Mouse (Mus musculus) layer of hippocampus, adult 11-12 months (tissue): ENCODE data around the gene Cybrd1.
A peak's percentile ranks its signal among the peaks of the same experiment; 100 is the strongest.

Experiments used
- DNase-seq: peaks from one replicate; pipeline ENCODE4 v3.0.0; 2022; ENCODE audit warnings: low spot score

The Cybrd1 gene

DNA sequence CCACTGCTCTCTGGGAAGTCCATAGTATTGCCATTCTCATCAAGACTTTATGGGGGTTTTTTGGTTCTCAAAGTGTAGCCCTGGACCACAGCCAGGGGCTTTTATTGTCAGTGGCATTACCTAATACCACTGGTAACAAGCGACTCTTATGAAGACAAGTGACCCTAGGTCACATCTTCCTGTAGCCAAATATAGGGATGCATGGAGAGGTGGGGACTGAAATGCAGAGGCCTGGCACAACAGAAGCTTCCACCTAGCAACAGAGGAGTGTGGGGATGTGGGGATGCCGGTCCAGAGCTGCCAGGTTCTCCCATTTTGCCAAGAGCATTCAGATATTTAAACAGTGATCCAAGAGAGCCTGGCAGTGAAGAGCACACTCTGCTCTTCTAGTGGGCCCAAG lies 5.9 kb downstream of the Cybrd1 start:
- no peak for DNase-seq

- no peak for DNase-seq
Observed at GRCm38 (mm10) chr2:71127779-71128534, 10.2 kb downstream of the Cybrd1 start.

DNA sequence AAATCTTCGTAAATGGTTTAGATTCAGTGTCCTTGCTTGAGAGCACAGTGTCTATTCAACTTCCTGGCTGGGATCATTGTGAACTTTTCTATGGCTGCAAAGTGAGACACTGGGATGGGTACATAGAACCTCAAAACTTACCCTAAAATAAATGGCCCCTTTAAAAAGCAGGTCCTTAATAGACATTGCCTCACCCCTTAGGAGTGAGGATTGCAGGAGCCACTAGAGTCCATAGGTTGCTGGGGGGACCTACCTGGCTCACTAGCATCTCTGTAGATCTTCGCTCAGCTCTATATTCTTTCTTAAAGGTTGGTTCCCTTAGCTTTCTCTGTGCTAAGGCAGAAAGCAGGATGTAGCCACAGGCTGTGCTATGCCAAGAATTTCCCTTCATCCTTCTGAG lies 12.6 kb downstream of the Cybrd1 start:
- no peak for DNase-seq

DNA sequence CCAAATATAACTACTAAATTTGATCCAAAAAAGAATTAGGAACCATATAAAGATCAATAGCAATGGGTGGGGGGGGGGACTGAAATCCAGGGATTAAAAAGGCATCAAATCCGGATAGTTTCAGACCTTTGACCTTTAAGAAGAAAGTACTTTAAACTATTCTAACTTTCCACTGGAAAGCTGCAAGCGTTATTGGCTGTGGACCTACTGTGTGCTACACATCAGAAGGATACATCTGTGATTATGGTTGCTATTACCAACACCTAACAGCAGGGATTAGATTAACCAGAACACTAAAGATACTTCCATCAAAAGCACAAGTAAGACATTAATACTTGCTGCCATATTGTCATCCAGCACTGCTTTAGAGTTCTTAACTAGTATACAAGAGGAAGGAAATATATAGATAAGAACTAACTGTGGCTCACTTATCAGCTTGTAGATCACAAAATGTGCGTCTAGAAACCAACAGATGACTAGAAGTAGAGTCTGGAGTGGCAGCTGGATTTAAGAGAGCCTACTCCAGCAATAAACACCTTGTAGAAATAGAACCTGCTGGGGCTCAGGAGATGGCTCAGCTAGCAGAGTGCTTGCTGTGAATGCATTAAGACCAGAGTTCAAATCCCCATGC lies 14.3 kb downstream of the Cybrd1 start:
- no peak for DNase-seq

- DNase-seq: no peak
Observed at GRCm38 (mm10) chr2:71134041-71134505, 16.4 kb downstream of the Cybrd1 start.

DNA sequence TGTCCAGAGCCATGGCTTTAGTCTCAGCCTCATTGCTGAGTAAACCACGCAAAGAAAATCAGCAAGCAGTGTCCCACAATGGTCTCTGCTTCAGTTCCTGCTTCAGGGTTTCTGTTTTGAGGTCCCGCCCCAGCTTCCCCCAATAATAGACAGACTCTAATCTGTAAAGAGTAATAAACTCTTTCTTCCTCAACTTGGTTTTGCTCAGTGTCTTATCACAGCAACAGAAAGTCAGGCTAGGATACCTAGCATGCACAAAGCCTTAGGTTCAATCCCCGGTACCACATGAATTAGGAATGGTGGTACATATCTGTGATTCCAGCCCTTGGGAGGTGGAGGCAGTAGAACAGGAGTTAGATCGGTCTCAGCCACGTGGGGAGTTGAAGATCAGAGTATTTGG lies 17.1 kb downstream of the Cybrd1 start:
- no peak for DNase-seq

DNA sequence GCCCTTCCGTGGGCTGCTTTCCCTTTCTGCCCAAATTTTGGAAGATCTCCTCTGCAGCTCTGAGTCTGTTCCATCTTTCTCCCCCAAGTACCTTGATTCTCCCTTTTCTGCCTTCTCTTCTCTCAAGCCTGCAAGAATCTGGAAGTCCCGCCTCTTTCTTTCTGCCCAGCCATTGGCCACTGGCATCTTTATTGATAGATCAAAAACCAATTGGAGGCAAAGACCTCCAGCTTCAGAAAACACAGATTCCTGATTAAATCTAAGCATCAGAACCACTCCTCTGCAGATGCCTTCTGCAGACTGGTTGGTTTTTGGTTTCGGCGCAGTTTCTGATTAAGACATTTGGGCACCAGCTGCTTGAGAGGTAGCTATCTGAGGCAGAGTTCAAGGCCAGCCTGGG lies 22.9 kb downstream of the Cybrd1 start:
- DNase-seq: no peak

- no peak for DNase-seq
Observed at GRCm38 (mm10) chr2:71142410-71142809, 24.7 kb downstream of the Cybrd1 start.

DNA sequence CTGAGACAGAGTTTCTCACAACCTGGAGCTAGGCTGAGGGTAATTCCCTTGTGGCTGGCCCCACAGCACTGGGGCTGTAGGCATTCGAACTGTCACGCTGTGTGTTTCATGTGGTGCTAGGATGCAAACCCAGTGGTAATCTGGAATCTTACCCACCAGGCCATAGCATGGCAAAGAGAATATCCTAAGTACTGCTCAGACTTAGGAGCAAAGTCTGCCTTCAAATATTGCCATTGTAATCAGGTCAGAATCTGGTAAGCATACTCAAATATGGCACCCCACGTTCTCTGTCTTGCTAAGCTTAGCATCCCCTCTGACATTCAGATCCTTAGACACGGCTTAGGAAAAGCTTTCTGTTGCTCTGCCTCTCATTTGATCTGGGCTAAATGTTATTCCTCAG lies 28.1 kb downstream of the Cybrd1 start:
- no peak for DNase-seq

- no peak for DNase-seq
Observed at GRCm38 (mm10) chr2:71146266-71146665, 28.5 kb downstream of the Cybrd1 start.

DNA sequence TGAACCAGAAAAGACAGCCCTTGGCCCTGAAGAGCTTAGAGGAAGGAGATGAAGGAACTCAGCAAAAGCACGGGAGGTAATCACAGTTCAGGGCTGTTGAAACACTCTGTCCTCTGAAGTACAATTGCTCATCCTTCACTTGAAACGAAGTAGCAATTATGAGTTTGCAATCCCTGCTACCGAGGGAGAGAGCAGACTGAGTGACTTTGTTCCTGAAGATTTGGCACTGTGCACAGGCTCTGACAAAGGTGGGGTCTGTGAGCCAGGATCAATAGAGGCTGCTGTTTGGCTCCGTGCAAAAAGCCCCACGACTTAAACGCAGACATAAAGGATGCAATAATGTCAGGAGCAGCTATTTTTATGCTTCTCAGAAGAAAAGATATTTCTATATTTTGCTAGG lies 30.1 kb downstream of the Cybrd1 start:
- DNase-seq: no peak

DNA sequence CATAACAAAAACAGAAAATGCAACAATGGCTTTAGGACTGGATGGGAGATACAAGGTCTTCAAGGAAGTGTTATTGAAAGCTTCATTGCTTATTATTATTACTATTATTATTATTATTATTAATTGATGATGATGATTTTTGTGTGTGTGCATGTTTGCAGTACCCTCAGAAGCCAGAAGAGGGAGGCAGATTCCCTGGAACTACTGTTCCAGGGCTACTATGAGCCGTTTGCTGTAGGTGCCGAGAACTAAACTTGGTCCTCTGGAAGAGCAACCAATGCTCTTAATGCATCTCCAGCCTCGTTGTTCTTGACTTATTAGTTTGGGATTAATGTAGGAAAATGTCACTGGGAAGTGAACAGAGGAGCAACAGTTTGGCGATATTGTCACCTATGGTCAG lies 34.4 kb downstream of the Cybrd1 start:
- no peak for DNase-seq

GRCm38 (mm10) chr2:71155486-71155885 lies 37.8 kb downstream of the Cybrd1 start:
- DNase-seq: peak; percentile 71

- no peak for DNase-seq
Observed at GRCm38 (mm10) chr2:71156446-71156845, 38.7 kb downstream of the Cybrd1 start.

DNA sequence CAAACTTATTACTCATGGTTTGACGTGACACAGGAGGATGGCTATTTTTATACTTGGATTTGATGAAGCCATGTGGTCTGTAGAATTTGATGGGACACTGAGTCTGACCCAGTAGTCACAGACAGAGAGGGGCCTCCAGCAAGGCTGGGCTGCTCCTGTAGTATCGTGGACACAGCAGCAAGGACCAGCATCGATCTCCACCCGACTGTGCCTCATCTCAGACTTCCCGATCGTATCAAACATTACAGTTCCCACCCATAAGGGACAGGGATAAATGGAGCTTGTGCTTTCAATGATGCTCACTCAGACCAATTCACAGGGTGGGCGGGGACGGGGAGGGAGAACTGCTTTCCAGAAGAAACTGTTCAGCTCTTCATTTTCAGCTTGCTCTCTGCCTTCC lies 40.2 kb downstream of the Cybrd1 start:
- DNase-seq: no peak

DNA sequence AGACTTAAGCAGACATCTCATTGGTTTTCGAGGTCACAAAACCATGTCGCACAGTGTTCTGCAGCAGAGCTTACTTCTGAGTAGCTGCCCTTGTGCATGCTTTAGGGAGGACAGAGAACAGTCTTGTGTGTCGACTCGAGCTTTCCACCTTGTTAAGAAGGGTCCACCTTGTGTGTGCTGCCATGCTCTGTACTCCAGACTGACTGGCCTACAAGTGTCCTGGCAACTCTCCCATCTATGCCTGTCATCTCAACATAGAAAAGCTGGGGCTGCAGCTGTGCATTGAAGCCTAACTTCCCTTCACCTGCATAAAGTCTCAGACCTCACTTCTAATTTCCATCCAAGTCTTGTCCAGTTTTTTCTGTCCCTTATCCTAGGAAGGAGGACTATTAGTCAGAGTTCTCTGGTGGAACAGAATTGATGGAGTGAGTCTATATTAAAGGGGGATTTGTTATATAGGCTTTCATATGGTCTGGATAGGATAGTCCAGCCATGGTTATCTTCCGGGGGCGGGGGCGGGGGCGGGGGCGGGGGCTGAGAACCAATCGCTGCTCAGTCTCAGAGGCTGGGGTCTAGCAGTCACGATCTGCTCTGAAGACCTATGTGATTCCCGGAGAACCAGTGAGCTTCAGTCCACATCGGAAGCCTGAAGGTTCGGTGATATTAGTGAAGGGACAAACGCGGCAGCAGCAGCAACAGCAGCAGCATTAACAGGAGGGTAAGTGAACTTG lies 42.0 kb downstream of the Cybrd1 start:
- DNase-seq: no peak

DNA sequence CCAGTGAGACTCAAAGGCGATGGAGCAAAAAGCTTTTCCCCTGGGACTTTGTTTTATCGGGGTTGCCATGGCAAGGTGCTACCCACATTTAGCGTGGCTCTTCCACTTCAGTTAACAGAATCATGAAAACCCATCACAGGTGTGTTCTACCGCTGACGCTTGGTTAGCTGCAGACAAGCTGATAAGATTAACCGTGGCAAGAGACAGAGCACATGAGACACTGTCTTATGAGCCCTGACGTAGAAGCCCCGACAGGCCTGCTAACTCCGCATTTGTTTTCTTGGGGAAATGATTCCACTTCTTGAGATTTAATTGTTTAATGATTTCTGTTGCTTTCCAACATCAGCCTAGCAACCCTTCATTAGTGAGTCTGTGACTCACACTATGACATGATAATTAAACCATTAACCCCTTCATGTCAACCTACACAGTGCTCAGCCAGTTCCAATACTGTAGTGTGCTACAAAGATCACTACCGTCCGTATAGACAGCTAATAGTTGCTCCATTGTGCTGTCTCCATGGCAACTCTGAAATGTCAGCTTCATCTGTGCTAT lies 42.7 kb downstream of the Cybrd1 start:
- no peak for DNase-seq

DNA sequence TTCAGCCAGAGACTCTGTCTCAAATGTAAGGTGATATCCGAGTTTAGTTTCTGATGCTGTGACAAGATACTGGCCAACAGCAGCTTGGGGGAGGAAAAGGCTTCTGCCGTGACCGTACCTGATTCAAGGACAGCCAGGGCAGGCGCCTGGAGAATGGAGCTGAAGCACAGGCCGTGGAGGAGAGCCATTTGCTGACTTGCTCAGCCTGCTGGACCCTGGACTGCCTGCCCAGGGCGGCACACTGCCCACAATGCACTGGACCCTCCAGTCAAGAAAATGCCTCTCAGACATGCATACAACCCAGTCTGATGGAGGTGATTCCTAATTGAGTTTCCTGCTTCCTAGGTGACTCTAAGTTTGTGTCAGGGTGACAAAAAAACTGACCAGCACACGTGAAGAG lies 43.8 kb downstream of the Cybrd1 start:
- DNase-seq: no peak

GRCm38 (mm10) chr2:71162831-71163621 lies 45.3 kb downstream of the Cybrd1 start:
- DNase-seq: no peak

- DNase-seq: no peak
Observed at GRCm38 (mm10) chr2:71167211-71167610, 49.5 kb downstream of the Cybrd1 start.

- no peak for DNase-seq
Observed at GRCm38 (mm10) chr2:71168461-71169021, 50.8 kb downstream of the Cybrd1 start.

- DNase-seq: no peak
Observed at GRCm38 (mm10) chr2:71173031-71173430, 55.3 kb downstream of the Cybrd1 start.
